Mouse (Mus musculus): ENCODE measurements at regions not wholly inside any gene's neighbourhood (a gene's known extent, or its start where the extent isn't known, plus 50 kb on each side); places are given as distances from the start of the nearest gene placed in this dataset.

- H3K4me2 ChIP-seq (ENCODE audit: low read depth, severe bottlenecking), result no peak overlapping the region
- H3K9ac ChIP-seq (ENCODE audit: low read length), result no peak overlapping the region
- DNase-seq (ENCODE audit: low spot score), result no peak
- no peak overlapping the region for H3K27ac ChIP-seq (replicated peaks; ENCODE audit: low read depth, low read length)
- no peaks in the 10 kb centered on the region for H3K9me3 ChIP-seq (ENCODE audit: control insufficient read depth, low read length)
- H3K4me1 ChIP-seq (ENCODE audit: control insufficient read depth, insufficient read depth, low read length), result no peaks in the 10 kb centered on the region
- no peak overlapping the region for H3K4me3 ChIP-seq (ENCODE audit: low read depth, low read length)
- H3K36me3 ChIP-seq (ENCODE audit: control insufficient read depth, insufficient read depth, low read length), result no peaks in the 10 kb centered on the region
- ATAC-seq (ENCODE audit: insufficient number of reproducible peaks, low FRiP score, low TSS enrichment, low read depth), result no peak
- WGBS, result 85% methylated on average over 5 of the region's 5 CpGs
- H3K27me3 ChIP-seq (ENCODE audit: control insufficient read depth, insufficient read depth, low read length), result no peaks in the 10 kb centered on the region
Observed at GRCm38 (mm10) chr3:9200156-9200555, 409.7 kb downstream of the Zfp704 start.

DNA sequence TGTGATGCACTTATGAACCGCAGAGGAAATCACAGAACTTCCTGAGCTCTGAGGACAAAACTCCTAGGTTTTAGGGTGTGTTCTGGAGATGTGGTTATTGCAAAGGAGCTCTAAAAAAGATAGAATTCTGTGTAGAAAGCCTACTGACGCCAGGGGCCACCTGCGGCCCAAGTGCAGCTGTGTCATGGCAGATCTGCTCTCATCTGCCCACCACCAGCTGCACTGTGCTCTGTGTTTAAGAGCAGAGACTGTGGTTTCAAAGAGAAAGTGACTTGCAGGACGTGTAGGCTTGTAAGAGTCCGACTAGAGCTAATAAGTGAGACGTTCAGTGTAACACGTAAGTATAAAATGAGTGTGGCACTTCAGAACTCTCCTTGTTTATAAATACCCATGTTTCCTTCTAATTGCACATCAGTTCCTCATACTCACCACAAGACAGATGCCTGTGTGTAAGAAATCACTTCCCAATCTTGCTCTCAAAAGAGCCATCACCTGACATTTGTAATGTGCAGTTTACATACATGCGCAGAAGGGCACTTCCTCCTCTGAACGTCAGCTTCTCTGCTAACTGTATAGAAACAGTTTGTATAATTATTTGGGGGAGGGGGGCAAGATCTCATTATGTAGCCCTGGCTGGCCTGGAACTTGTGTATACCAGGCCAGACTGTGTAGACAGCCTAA is 411.1 kb downstream of the Zfp704 start:
- Histone ChIP-seq H3K9me3 (ENCODE audit: control insufficient read depth, low read length) (no peaks in the 10 kb centered on the region), H3K9ac (ENCODE audit: low read length) (no peak overlapping the region), H3K4me3 (ENCODE audit: low read depth, low read length) (no peak overlapping the region), H3K27ac (replicated peaks; ENCODE audit: low read depth, low read length) (no peak overlapping the region), H3K4me1 (ENCODE audit: control insufficient read depth, insufficient read depth, low read length) (no peaks in the 10 kb centered on the region), H3K27me3 (ENCODE audit: control insufficient read depth, insufficient read depth, low read length) (no peaks in the 10 kb centered on the region), H3K4me2 (ENCODE audit: low read depth, severe bottlenecking) (no peak overlapping the region), H3K36me3 (ENCODE audit: control insufficient read depth, insufficient read depth, low read length) (no peaks in the 10 kb centered on the region)
- DNase-seq (ENCODE audit: low spot score) (no peak), ATAC-seq (ENCODE audit: insufficient number of reproducible peaks, low FRiP score, low TSS enrichment, low read depth) (no peak)
- WGBS, result 84% methylated on average over 9 of the region's 9 CpGs

DNA sequence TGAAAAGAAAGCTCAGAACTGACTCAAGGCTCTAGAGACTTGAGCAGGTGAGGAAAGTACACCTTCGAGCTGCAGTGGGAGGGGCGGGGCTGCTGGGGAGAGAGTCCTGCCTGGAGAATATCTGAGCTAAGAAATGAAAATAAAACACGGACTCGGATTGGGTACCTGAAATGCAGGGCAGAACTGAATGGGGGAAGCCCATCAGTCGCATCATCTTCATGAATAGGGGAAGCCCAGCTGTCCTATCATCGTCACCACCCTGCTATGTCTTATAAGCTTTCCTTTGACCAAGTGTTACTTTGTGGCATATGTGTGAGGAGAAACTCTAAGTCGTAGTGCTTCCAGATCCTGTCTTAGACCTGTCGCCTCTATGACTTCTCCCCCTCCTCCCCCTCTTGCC is 414.1 kb downstream of the Zfp704 start:
- no peaks in the 10 kb centered on the region for H3K27me3 ChIP-seq (ENCODE audit: control insufficient read depth, insufficient read depth, low read length)
- WGBS, result 76% methylated on average over 8 of the region's 8 CpGs
- ATAC-seq (ENCODE audit: insufficient number of reproducible peaks, low FRiP score, low TSS enrichment, low read depth) (no peak), DNase-seq (ENCODE audit: low spot score) (no peak)
- no peak overlapping the region for H3K9ac ChIP-seq (ENCODE audit: low read length)
- H3K36me3 ChIP-seq (ENCODE audit: control insufficient read depth, insufficient read depth, low read length), result no peaks in the 10 kb centered on the region
- H3K4me2 ChIP-seq (ENCODE audit: low read depth, severe bottlenecking), result no peak overlapping the region
- H3K9me3 ChIP-seq (ENCODE audit: control insufficient read depth, low read length), result no peaks in the 10 kb centered on the region
- no peak overlapping the region for H3K27ac ChIP-seq (replicated peaks; ENCODE audit: low read depth, low read length)
- H3K4me3 ChIP-seq (ENCODE audit: low read depth, low read length), result no peak overlapping the region
- no peaks in the 10 kb centered on the region for H3K4me1 ChIP-seq (ENCODE audit: control insufficient read depth, insufficient read depth, low read length)

DNA sequence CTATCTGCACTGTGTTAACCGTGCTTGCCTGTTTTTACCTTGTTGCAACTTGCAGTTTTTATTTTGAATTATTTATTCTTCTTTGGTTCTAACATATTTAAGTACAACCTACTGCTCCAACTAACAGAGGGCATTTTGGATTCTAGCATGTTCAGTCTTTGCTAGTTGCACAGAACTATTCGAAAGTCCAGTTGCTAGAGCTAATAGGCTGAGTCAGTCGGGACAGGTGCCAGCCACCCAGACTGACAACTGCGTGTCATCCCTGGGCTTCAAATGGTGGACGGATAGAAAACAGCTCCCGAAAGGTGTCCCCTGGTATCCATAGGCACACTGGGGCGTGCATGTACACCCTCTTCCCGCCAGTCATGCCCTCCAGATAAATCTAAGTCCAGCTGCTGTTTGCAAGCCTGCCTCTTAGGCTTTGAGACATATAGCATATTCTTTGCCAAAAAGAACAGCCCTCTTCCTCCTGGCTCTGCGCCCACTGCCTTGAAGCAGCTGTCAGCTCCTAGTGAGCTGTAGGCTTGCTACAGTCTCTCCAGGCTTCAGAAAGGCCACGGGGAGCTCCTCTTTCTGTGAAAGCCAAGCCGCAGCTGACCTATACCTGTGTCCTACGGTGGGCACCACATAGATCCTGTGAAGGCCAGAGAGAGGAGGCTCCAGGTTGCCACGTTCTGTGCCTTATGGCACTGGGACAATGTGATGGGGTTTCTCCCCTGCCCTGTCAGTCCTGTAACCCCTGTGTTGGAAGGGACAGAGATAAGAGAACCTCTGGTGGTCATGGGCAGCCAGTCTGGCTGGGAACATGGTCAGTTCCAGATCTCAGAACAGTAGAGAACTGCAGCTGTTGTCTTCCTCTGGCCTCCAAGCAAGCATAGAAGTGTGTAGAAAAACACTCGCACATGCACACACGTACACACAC is 420.3 kb downstream of the Zfp704 start:
- Histone ChIP-seq H3K36me3 (ENCODE audit: control insufficient read depth, insufficient read depth, low read length) (no peaks in the 10 kb centered on the region), H3K9ac (ENCODE audit: low read length) (no peak overlapping the region), H3K27me3 (ENCODE audit: control insufficient read depth, insufficient read depth, low read length) (no peaks in the 10 kb centered on the region), H3K9me3 (ENCODE audit: control insufficient read depth, low read length) (no peaks in the 10 kb centered on the region), H3K27ac (replicated peaks; ENCODE audit: low read depth, low read length) (no peak overlapping the region), H3K4me2 (ENCODE audit: low read depth, severe bottlenecking) (no peak overlapping the region), H3K4me3 (ENCODE audit: low read depth, low read length) (no peak overlapping the region), H3K4me1 (ENCODE audit: control insufficient read depth, insufficient read depth, low read length) (no peaks in the 10 kb centered on the region)
- no peak for ATAC-seq (ENCODE audit: insufficient number of reproducible peaks, low FRiP score, low TSS enrichment, low read depth)
- no peak for DNase-seq (ENCODE audit: low spot score)
- 91% methylated on average over 15 of the region's 15 CpGs for WGBS

GRCm38 (mm10) chr3:9186364-9187120 is 423.3 kb downstream of the Zfp704 start:
- H3K9me3 ChIP-seq (ENCODE audit: control insufficient read depth, low read length), result no peaks in the 10 kb centered on the region
- no peaks in the 10 kb centered on the region for H3K4me1 ChIP-seq (ENCODE audit: control insufficient read depth, insufficient read depth, low read length)
- no peaks in the 10 kb centered on the region for H3K36me3 ChIP-seq (ENCODE audit: control insufficient read depth, insufficient read depth, low read length)
- DNase-seq (ENCODE audit: low spot score), result no peak
- no peak overlapping the region for H3K9ac ChIP-seq (ENCODE audit: low read length)
- no peak overlapping the region for H3K4me3 ChIP-seq (ENCODE audit: low read depth, low read length)
- no peaks in the 10 kb centered on the region for H3K27me3 ChIP-seq (ENCODE audit: control insufficient read depth, insufficient read depth, low read length)
- no peak overlapping the region for H3K4me2 ChIP-seq (ENCODE audit: low read depth, severe bottlenecking)
- ATAC-seq (ENCODE audit: insufficient number of reproducible peaks, low FRiP score, low TSS enrichment, low read depth), result no peak
- WGBS, result 84% methylated on average over 6 of the region's 6 CpGs
- H3K27ac ChIP-seq (replicated peaks; ENCODE audit: low read depth, low read length), result no peak overlapping the region

- Histone ChIP-seq H3K36me3 (ENCODE audit: control insufficient read depth, insufficient read depth, low read length) (no peaks in the 10 kb centered on the region), H3K27me3 (ENCODE audit: control insufficient read depth, insufficient read depth, low read length) (no peaks in the 10 kb centered on the region), H3K4me1 (ENCODE audit: control insufficient read depth, insufficient read depth, low read length) (no peaks in the 10 kb centered on the region), H3K9ac (ENCODE audit: low read length) (no peak overlapping the region), H3K4me2 (ENCODE audit: low read depth, severe bottlenecking) (no peak overlapping the region), H3K9me3 (ENCODE audit: control insufficient read depth, low read length) (no peaks in the 10 kb centered on the region), H3K27ac (replicated peaks; ENCODE audit: low read depth, low read length) (no peak overlapping the region), H3K4me3 (ENCODE audit: low read depth, low read length) (no peak overlapping the region)
- 91% methylated on average over 11 of the region's 11 CpGs for WGBS
- no peak for ATAC-seq (ENCODE audit: insufficient number of reproducible peaks, low FRiP score, low TSS enrichment, low read depth)
- DNase-seq (ENCODE audit: low spot score), result no peak
Observed at GRCm38 (mm10) chr3:9181576-9181975, 428.3 kb downstream of the Zfp704 start.

DNA sequence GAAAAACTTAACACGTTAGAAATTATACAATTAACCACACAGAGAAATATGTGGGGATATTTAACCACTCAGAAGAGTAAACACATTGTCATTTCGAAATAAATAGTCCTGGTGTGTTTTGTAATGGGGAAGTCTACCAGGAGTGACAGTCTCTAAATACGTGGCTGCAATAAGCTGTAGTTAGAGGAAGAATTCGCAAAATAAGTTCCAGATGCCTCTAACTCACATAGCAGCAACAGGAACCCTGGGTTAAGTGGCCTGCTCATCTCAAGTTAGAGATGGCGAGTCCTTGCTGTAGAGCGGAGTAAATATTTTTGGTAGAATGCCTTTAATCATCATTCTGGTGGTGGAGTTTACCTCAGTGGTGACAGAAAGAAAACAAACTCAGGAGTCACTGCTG is 430.2 kb downstream of the Zfp704 start:
- Histone ChIP-seq H3K4me2 (ENCODE audit: low read depth, severe bottlenecking) (no peak overlapping the region), H3K4me3 (ENCODE audit: low read depth, low read length) (no peak overlapping the region)
- DNase-seq (ENCODE audit: low spot score), result no peak

DNA sequence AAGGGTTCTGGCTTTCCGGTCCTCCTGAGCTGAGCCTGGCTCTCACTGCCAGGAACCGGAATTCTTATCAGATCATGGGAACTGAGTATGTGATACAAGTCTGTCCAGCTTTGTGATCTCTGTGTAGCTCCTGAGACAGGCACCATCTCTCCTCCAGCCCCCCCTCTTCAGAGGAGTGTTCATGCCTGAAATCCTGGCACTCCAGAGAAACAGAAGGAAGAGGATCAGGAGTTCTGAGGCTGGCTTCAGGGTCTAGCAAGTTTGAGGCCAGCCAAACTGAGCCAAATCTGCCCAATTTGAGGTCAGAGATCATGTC is 435.4 kb downstream of the Zfp704 start:
- Histone ChIP-seq H3K4me2 (ENCODE audit: low read depth, severe bottlenecking) (no peak overlapping the region), H3K27ac (replicated peaks; ENCODE audit: low read depth, low read length) (no peak overlapping the region)
- WGBS, result 79% methylated on average over 2 of the region's 2 CpGs

More for the DNA sequence above, 430.2 kb downstream of the Zfp704 start:
- Histone ChIP-seq H3K27ac (replicated peaks; ENCODE audit: low read depth, low read length) (no peak overlapping the region), H3K4me1 (ENCODE audit: control insufficient read depth, insufficient read depth, low read length) (no peaks in the 10 kb centered on the region), H3K9me3 (ENCODE audit: control insufficient read depth, low read length) (no peaks in the 10 kb centered on the region), H3K27me3 (ENCODE audit: control insufficient read depth, insufficient read depth, low read length) (no peaks in the 10 kb centered on the region), H3K9ac (ENCODE audit: low read length) (no peak overlapping the region), H3K36me3 (ENCODE audit: control insufficient read depth, insufficient read depth, low read length) (no peaks in the 10 kb centered on the region)
- 46% methylated on average over 6 of the region's 6 CpGs for WGBS
- no peak for ATAC-seq (ENCODE audit: insufficient number of reproducible peaks, low FRiP score, low TSS enrichment, low read depth)

More for the DNA sequence above, 435.4 kb downstream of the Zfp704 start:
- H3K9me3 ChIP-seq (ENCODE audit: control insufficient read depth, low read length), result no peaks in the 10 kb centered on the region
- H3K4me1 ChIP-seq (ENCODE audit: control insufficient read depth, insufficient read depth, low read length), result 0 out of 2 replicates have a peak, but pooled peaks cover 2% of the 10 kb centered on the region
- no peak for ATAC-seq (ENCODE audit: insufficient number of reproducible peaks, low FRiP score, low TSS enrichment, low read depth)
- no peak overlapping the region for H3K4me3 ChIP-seq (ENCODE audit: low read depth, low read length)
- no peak for DNase-seq (ENCODE audit: low spot score)
- no peaks in the 10 kb centered on the region for H3K36me3 ChIP-seq (ENCODE audit: control insufficient read depth, insufficient read depth, low read length)
- no peaks in the 10 kb centered on the region for H3K27me3 ChIP-seq (ENCODE audit: control insufficient read depth, insufficient read depth, low read length)
- H3K9ac ChIP-seq (ENCODE audit: low read length), result no peak overlapping the region
